Mouse (Mus musculus) G1E (cell line): ENCODE results near the gene Zfp747. TPM values are rescaled to one million over a fixed set of nuclear protein-coding genes. Genes with fewer than 3 reads are reported as not detected.

ENCODE experiments used
- ATAC-seq: 2 replicates; pipeline ENCODE4 v1.8.0; 2016; ENCODE audit warnings: mild to moderate bottlenecking; ENCODE audit not compliant: insufficient number of reproducible peaks, poor library complexity, low FRiP score, severe bottlenecking; ENCODE audit errors: extremely low read depth
- DNase-seq: peaks from one replicate; pipeline ENCODE4 v3.0.0; 2012; ENCODE audit warnings: low spot score
- H3K27me3 ChIP-seq: 2 replicates; pipeline ENCODE4 v1.6.1; 2012; ENCODE audit warnings: mild to moderate bottlenecking, low read length, inconsistent platforms; ENCODE audit not compliant: insufficient read depth
- H3K36me3 ChIP-seq: replicated peaks from 2 replicates; pipeline ENCODE3; 2012; ENCODE audit warnings: mild to moderate bottlenecking, inconsistent platforms
- H3K4me1 ChIP-seq: 2 replicates; pipeline ENCODE4 v1.6.1; 2012; ENCODE audit warnings: low read depth, low read length, inconsistent platforms, mixed read lengths; ENCODE audit not compliant: insufficient read depth
- H3K4me3 ChIP-seq: 2 replicates; pipeline ENCODE4 v1.5.1; 2012; ENCODE audit warnings: low read depth, mild to moderate bottlenecking, inconsistent platforms, low read length, moderate library complexity, mixed read lengths
- H3K9me3 ChIP-seq: replicated peaks from 2 replicates; pipeline ENCODE4 v1.6.1; 2012; ENCODE audit warnings: inconsistent platforms
- CTCF ChIP-seq: IDR thresholded peaks from 2 replicates; pipeline ENCODE4 v1.5.1; 2012; ENCODE audit warnings: low read depth, low read length, inconsistent platforms, mixed read lengths
- GATA1 ChIP-seq: IDR thresholded peaks from 2 replicates; pipeline ENCODE4 v1.6.1; 2012; ENCODE audit warnings: borderline replicate concordance, low read length, inconsistent platforms, mixed read lengths
- GATA2 ChIP-seq: IDR thresholded peaks from 2 replicates; pipeline ENCODE4 v1.6.1; 2012; ENCODE audit warnings: low read depth, low read length, inconsistent platforms, borderline replicate concordance
- POLR2AphosphoS5 ChIP-seq: IDR thresholded peaks from 2 replicates; pipeline ENCODE4 v1.6.1; 2012; ENCODE audit warnings: low read depth, low read length, inconsistent platforms; ENCODE audit not compliant: insufficient replicate concordance
- TAL1 ChIP-seq: conservative IDR thresholded peaks from 2 replicates; pipeline ENCODE4 v1.6.1; 2012; ENCODE audit warnings: low read depth, low read length, inconsistent platforms, mixed read lengths
- polyA plus RNA-seq: library from polyadenylated mRNA; stranded (reverse); fragments of >175 nt; gene quantifications from 2 replicates; pipeline ENCODE4 v1.2.3, GENCODE M21; 2012
- total RNA-seq, 2 experiments: library from RNA; stranded (forward) in 1 of 2; stranded (reverse) in 1 of 2; fragments of 200-1000 nt in 1 of 2; fragments of >200 nt in 1 of 2; fragmentation: Nextera tagmentation in 1 of 2; gene quantifications; 2 replicates each; pipeline ENCODE4 v1.2.3; 2014 to 2017

Gene Zfp747
- total and polyA plus RNA-seq, 3 experiments: 6.2 to 12.9 (median 9.3) TPM

- TF ChIP-seq GATA2 (no peak), GATA1 (no peak), CTCF (no peak), TAL1 (no peak), POLR2AphosphoS5 (no peak)
- Histone ChIP-seq H3K4me3 (no peak overlapping the region), H3K9me3 (no peaks in the 10 kb centered on the region), H3K4me1 (no peaks in the 10 kb centered on the region; the same call in 1 of the 2 replicates), H3K36me3 (no peaks in the 10 kb centered on the region), H3K27me3 (peaks cover 30% of the 10 kb centered on the region)
- ATAC-seq (no peak), DNase-seq (no peak)
These were observed 40.2 kb downstream of the Zfp747 start for GRCm38 (mm10) chr7:127335604-127336003.

- H3K27me3 ChIP-seq: peaks cover 46% of the 10 kb centered on the region
- H3K4me1 ChIP-seq: no peaks in the 10 kb centered on the region; the same call in none of the 2 replicates
- no peak for DNase-seq
- no peaks in the 10 kb centered on the region for H3K9me3 ChIP-seq
- TF ChIP-seq GATA2: no peak
- no peak for TF ChIP-seq POLR2AphosphoS5
- no peak for TF ChIP-seq TAL1
- no peak for TF ChIP-seq GATA1
- H3K36me3 ChIP-seq: no peaks in the 10 kb centered on the region
- ATAC-seq: no peak
- no peak overlapping the region for H3K4me3 ChIP-seq
These were observed 42.6 kb downstream of the Zfp747 start for GRCm38 (mm10) chr7:127333240-127333639.

GRCm38 (mm10) chr7:127326685-127327084, 49.2 kb downstream of the Zfp747 start:
- DNase-seq (no peak), ATAC-seq (no peak)
- no peak for TF ChIP-seq TAL1
- TF ChIP-seq CTCF: no peak
- TF ChIP-seq GATA2: no peak
- no peak for TF ChIP-seq POLR2AphosphoS5
- no peak for TF ChIP-seq GATA1
- Histone ChIP-seq H3K4me3 (no peak overlapping the region), H3K4me1 (no peaks in the 10 kb centered on the region; the same call in 1 of the 2 replicates), H3K9me3 (no peaks in the 10 kb centered on the region), H3K36me3 (no peaks in the 10 kb centered on the region), H3K27me3 (peaks cover 69% of the 10 kb centered on the region)

GRCm38 (mm10) chr7:127325550-127325949, 50.3 kb downstream of the Zfp747 start:
- DNase-seq: no peak
- H3K27me3 ChIP-seq: peaks cover 76% of the 10 kb centered on the region
- no peaks in the 10 kb centered on the region for H3K9me3 ChIP-seq
- no peaks in the 10 kb centered on the region; the same call in 1 of the 2 replicates for H3K4me1 ChIP-seq
- ATAC-seq: no peak
- TF ChIP-seq GATA2: no peak
- TF ChIP-seq CTCF: no peak
- TF ChIP-seq POLR2AphosphoS5: no peak
- TF ChIP-seq TAL1: no peak
- no peak for TF ChIP-seq GATA1
- no peak overlapping the region for H3K4me3 ChIP-seq
- H3K36me3 ChIP-seq: no peaks in the 10 kb centered on the region

- no peaks in the 10 kb centered on the region for H3K9me3 ChIP-seq
- no peaks in the 10 kb centered on the region for H3K4me1 ChIP-seq
- H3K27me3 ChIP-seq: peaks cover 75% of the 10 kb centered on the region
- no peaks in the 10 kb centered on the region for H3K36me3 ChIP-seq
- TF ChIP-seq POLR2AphosphoS5: no peak
- no peak overlapping the region for H3K4me3 ChIP-seq
- ATAC-seq: no peak
- DNase-seq: no peak
These were observed 50.9 kb downstream of the Zfp747 start for GRCm38 (mm10) chr7:127324944-127325343.

Other genes starting within 250 kb of the Zfp747 start
Only the 20 nearest of the 25 such genes appear.
- 23.3 and 37.2 TPM in 2 replicates for gene Cd2bp2, start 180.0 kb downstream of the Zfp747 start, total RNA-seq (2014; fragmentation: Nextera tagmentation)
- 79.3 and 84.6 TPM in 2 replicates for gene Cd2bp2, start 180.0 kb downstream of the Zfp747 start, total RNA-seq (2017)
- gene Cd2bp2, start 180.0 kb downstream of the Zfp747 start, polyA plus RNA-seq: 71.8 and 73.7 TPM in 2 replicates
- 19.5 and 26.7 TPM in 2 replicates for gene Tbc1d10b, start 167.6 kb downstream of the Zfp747 start, total RNA-seq (2014; fragmentation: Nextera tagmentation)
- gene Tbc1d10b, start 167.6 kb downstream of the Zfp747 start, total RNA-seq (2017): 38.3 and 40.1 TPM in 2 replicates
- gene Tbc1d10b, start 167.6 kb downstream of the Zfp747 start, polyA plus RNA-seq: 72.0 and 74.1 TPM in 2 replicates
- gene Mylpf, start 167.2 kb downstream of the Zfp747 start, total RNA-seq (2014; fragmentation: Nextera tagmentation): 2.6 TPM in 1 of 2 replicates, not detected in the other
- gene Mylpf, start 167.2 kb downstream of the Zfp747 start, total RNA-seq (2017): 2.8 TPM in 2 replicates
- 0.44 and 0.94 TPM in 2 replicates for gene Mylpf, start 167.2 kb downstream of the Zfp747 start, polyA plus RNA-seq
- 11.7 and 20.0 TPM in 2 replicates for gene Zfp553, start 143.0 kb downstream of the Zfp747 start, total RNA-seq (2014; fragmentation: Nextera tagmentation)
- gene Zfp553, start 143.0 kb downstream of the Zfp747 start, total RNA-seq (2017): 22.0 and 25.2 TPM in 2 replicates
- gene Zfp553, start 143.0 kb downstream of the Zfp747 start, polyA plus RNA-seq: 25.3 and 26.2 TPM in 2 replicates
- 128 and 141 TPM in 2 replicates for gene Sept1, start 142.9 kb downstream of the Zfp747 start, total RNA-seq (2014; fragmentation: Nextera tagmentation)
- 51.1 and 54.9 TPM in 2 replicates for gene Sept1, start 142.9 kb downstream of the Zfp747 start, total RNA-seq (2017)
- gene Sept1, start 142.9 kb downstream of the Zfp747 start, polyA plus RNA-seq: 263 and 305 TPM in 2 replicates
- 3.1 and 5.8 TPM in 2 replicates for gene Zfp771, start 131.8 kb downstream of the Zfp747 start, total RNA-seq (2014; fragmentation: Nextera tagmentation)
- 11.9 and 16.5 TPM in 2 replicates for gene Zfp771, start 131.8 kb downstream of the Zfp747 start, total RNA-seq (2017)
- gene Zfp771, start 131.8 kb downstream of the Zfp747 start, polyA plus RNA-seq: 42.6 and 60.5 TPM in 2 replicates
- 67.0 and 68.7 TPM in 2 replicates for gene Dctpp1, start 115.3 kb downstream of the Zfp747 start, total RNA-seq (2014; fragmentation: Nextera tagmentation)
- gene Dctpp1, start 115.3 kb downstream of the Zfp747 start, total RNA-seq (2017): 56.4 and 74.6 TPM in 2 replicates
- gene Dctpp1, start 115.3 kb downstream of the Zfp747 start, polyA plus RNA-seq: 121 and 138 TPM in 2 replicates
- 73.6 and 75.9 TPM in 2 replicates for gene Sephs2, start 102.0 kb downstream of the Zfp747 start, total RNA-seq (2014; fragmentation: Nextera tagmentation)
- gene Sephs2, start 102.0 kb downstream of the Zfp747 start, total RNA-seq (2017): 126 and 131 TPM in 2 replicates
- 39.9 and 53.7 TPM in 2 replicates for gene Sephs2, start 102.0 kb downstream of the Zfp747 start, polyA plus RNA-seq
- gene Itgal, start 79.8 kb downstream of the Zfp747 start, total RNA-seq (2014; fragmentation: Nextera tagmentation): 3.7 and 5.1 TPM in 2 replicates
- 3.1 and 4.1 TPM in 2 replicates for gene Itgal, start 79.8 kb downstream of the Zfp747 start, total RNA-seq (2017)
- 1.7 and 2.2 TPM in 2 replicates for gene Itgal, start 79.8 kb downstream of the Zfp747 start, polyA plus RNA-seq
- 8.4 and 12.3 TPM in 2 replicates for gene Zfp768, start 30.5 kb downstream of the Zfp747 start, total RNA-seq (2014; fragmentation: Nextera tagmentation)
- 10.9 and 12.3 TPM in 2 replicates for gene Zfp768, start 30.5 kb downstream of the Zfp747 start, total RNA-seq (2017)
- gene Zfp768, start 30.5 kb downstream of the Zfp747 start, polyA plus RNA-seq: 32.3 and 33.6 TPM in 2 replicates
- 4.5 and 5.0 TPM in 2 replicates for gene 9130019O22Rik, start 11.1 kb upstream of the Zfp747 start, total RNA-seq (2014; fragmentation: Nextera tagmentation)
- 10.2 and 11.2 TPM in 2 replicates for gene 9130019O22Rik, start 11.1 kb upstream of the Zfp747 start, total RNA-seq (2017)
- gene 9130019O22Rik, start 11.1 kb upstream of the Zfp747 start, polyA plus RNA-seq: 1.2 TPM in 2 replicates
- gene E430018J23Rik, start 17.6 kb upstream of the Zfp747 start, total RNA-seq (2014; fragmentation: Nextera tagmentation): 2.2 and 4.2 TPM in 2 replicates
- gene E430018J23Rik, start 17.6 kb upstream of the Zfp747 start, total RNA-seq (2017): 7.2 and 7.7 TPM in 2 replicates
- gene E430018J23Rik, start 17.6 kb upstream of the Zfp747 start, polyA plus RNA-seq: 6.6 and 7.3 TPM in 2 replicates
- gene Zfp764, start 30.8 kb upstream of the Zfp747 start, total RNA-seq (2014; fragmentation: Nextera tagmentation): 2.7 and 4.4 TPM in 2 replicates
- gene Zfp764, start 30.8 kb upstream of the Zfp747 start, total RNA-seq (2017): 4.9 and 5.6 TPM in 2 replicates
- 0.55 and 0.57 TPM in 2 replicates for gene Zfp764, start 30.8 kb upstream of the Zfp747 start, polyA plus RNA-seq
- gene Zfp688, start 46.0 kb upstream of the Zfp747 start, total RNA-seq (2014; fragmentation: Nextera tagmentation): 24.0 and 26.6 TPM in 2 replicates
- gene Zfp688, start 46.0 kb upstream of the Zfp747 start, total RNA-seq (2017): 11.4 and 15.9 TPM in 2 replicates
- 15.7 and 18.2 TPM in 2 replicates for gene Zfp688, start 46.0 kb upstream of the Zfp747 start, polyA plus RNA-seq
- 6.1 and 7.1 TPM in 2 replicates for gene Zfp689, start 73.1 kb upstream of the Zfp747 start, total RNA-seq (2014; fragmentation: Nextera tagmentation)
- 2.0 and 2.4 TPM in 2 replicates for gene Zfp689, start 73.1 kb upstream of the Zfp747 start, total RNA-seq (2017)
- gene Zfp689, start 73.1 kb upstream of the Zfp747 start, polyA plus RNA-seq: 12.7 and 16.7 TPM in 2 replicates
- gene Prr14, start 83.6 kb upstream of the Zfp747 start, total RNA-seq (2014; fragmentation: Nextera tagmentation): 115 and 137 TPM in 2 replicates
- 19.3 and 27.6 TPM in 2 replicates for gene Prr14, start 83.6 kb upstream of the Zfp747 start, total RNA-seq (2017)
- gene Prr14, start 83.6 kb upstream of the Zfp747 start, polyA plus RNA-seq: 54.2 and 63.5 TPM in 2 replicates
- 289 and 345 TPM in 2 replicates for gene Fbrs, start 103.1 kb upstream of the Zfp747 start, total RNA-seq (2014; fragmentation: Nextera tagmentation)
- gene Fbrs, start 103.1 kb upstream of the Zfp747 start, total RNA-seq (2017): 13.5 and 16.3 TPM in 2 replicates
- 457 and 458 TPM in 2 replicates for gene Fbrs, start 103.1 kb upstream of the Zfp747 start, polyA plus RNA-seq
- gene Srcap, start 135.9 kb upstream of the Zfp747 start, total RNA-seq (2014; fragmentation: Nextera tagmentation): 79.0 and 107 TPM in 2 replicates
- gene Srcap, start 135.9 kb upstream of the Zfp747 start, total RNA-seq (2017): 14.4 and 14.8 TPM in 2 replicates
- gene Srcap, start 135.9 kb upstream of the Zfp747 start, polyA plus RNA-seq: 35.7 and 48.5 TPM in 2 replicates
- gene Gm42715, start 143.5 kb upstream of the Zfp747 start, total RNA-seq (2014; fragmentation: Nextera tagmentation): 70.0 and 72.9 TPM in 2 replicates
- gene Gm42715, start 143.5 kb upstream of the Zfp747 start, total RNA-seq (2017): 4.5 and 5.0 TPM in 2 replicates
- gene Gm42715, start 143.5 kb upstream of the Zfp747 start, polyA plus RNA-seq: 23.1 and 24.8 TPM in 2 replicates
- not detected in 2 replicates for gene Tmem265, start 185.3 kb upstream of the Zfp747 start, total RNA-seq (2014; fragmentation: Nextera tagmentation)
- 0.87 and 3.2 TPM in 2 replicates for gene Tmem265, start 185.3 kb upstream of the Zfp747 start, total RNA-seq (2017)
- gene Tmem265, start 185.3 kb upstream of the Zfp747 start, polyA plus RNA-seq: 1.5 and 2.5 TPM in 2 replicates